In genomic region chr4:136193571-136193970, GRCm38 (mm10) we compare ENCODE assay signal across 20 mouse cellular contexts. TPM values are rescaled to one million over a fixed set of nuclear protein-coding genes. Genes with fewer than 3 reads are reported as not detected.
"Had no signal": no experiment of that assay in that cellular context is flagged by ENCODE, and none has a peak within 500 bp of the region (broad histone marks: within the 10 kb centered on the region; RNA-seq: fewer than 3 reads in every experiment).

No protein-coding gene starts in this region.

- H3K4me3 ChIP-seq: layer of hippocampus, adult 2 months; limb, embryonic 12.5 days; limb, embryonic 15.5 days; stomach, embryonic 15.5 days had no signal

- H3K9ac ChIP-seq: limb, embryonic 12.5 days; limb, embryonic 15.5 days; lung, embryonic 14.5 days; stomach, embryonic 15.5 days had no signal

- H3K36me3 ChIP-seq: stomach, embryonic 15.5 days had no signal

- H3K9me3 ChIP-seq: limb, embryonic 12.5 days; limb, embryonic 15.5 days; stomach, embryonic 15.5 days had no signal

- H3K27me3 ChIP-seq: limb, embryonic 12.5 days; limb, embryonic 15.5 days; stomach, embryonic 15.5 days had no signal

- H3K4me2 ChIP-seq: limb, embryonic 12.5 days; limb, embryonic 15.5 days; lung, embryonic 14.5 days; midbrain, embryonic 11.5 days; stomach, embryonic 15.5 days had no signal

- H3K27ac ChIP-seq: layer of hippocampus, adult 2 months; limb, embryonic 12.5 days; limb, embryonic 15.5 days; stomach, embryonic 15.5 days had no signal

- H3K4me1 ChIP-seq: limb, embryonic 15.5 days; stomach, embryonic 15.5 days had no signal

- DNase-seq: kidney, adult 18-20 months; kidney, adult 9 months; kidney, postnatal 25 days; left cerebral cortex, postnatal 4 days; lung, embryonic 14.5 days; lung, postnatal 10 days; lung, postnatal 4 days; midbrain, embryonic 14.5 days; right cerebral cortex, adult 18-20 months; right cerebral cortex, postnatal 14 days; right cerebral cortex, postnatal 4 days; thymus, postnatal 25 days had no signal

- ATAC-seq: intestine, embryonic 16.5 days had no signal

RNA-seq across cellular contexts. Expression of gene Asap3, which starts 12.6 kb away (rescaled TPM):
- total RNA-seq: megakaryocyte progenitor cell, adult 5-6 weeks; megakaryocyte-erythroid progenitor cell, adult 5-6 weeks had no signal

RNA-seq across cellular contexts. Expression of gene Tcea3, which starts 54.0 kb away (rescaled TPM):
- total RNA-seq: layer of hippocampus, adult 2 months; megakaryocyte-erythroid progenitor cell, adult 5-6 weeks had no signal
